Comparison of ENCODE assay signal across 12 mouse cellular contexts in the genomic region with DNA sequence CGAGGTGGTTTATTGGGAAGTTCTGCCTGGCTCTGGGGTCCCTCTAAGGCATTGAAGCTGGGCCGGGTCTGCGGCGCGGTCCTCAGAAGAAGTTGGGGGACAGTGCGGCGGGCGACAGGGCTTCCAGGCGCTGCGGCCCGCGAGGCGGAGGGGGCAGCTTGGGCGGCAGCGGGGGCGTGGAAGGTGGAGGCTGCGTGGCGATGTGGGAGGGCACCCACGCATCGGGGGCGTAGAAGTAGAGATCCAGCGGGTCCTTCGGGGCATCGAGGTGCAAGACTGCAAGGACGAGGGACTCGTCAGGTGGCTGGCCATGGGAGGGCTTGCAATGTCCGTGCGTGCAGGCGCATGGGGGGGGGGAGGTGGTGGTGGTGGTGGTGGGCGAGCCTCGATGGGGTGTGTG. TPM values are rescaled to one million over a fixed set of nuclear protein-coding genes. Genes with fewer than 3 reads are reported as not detected.
A peak's percentile ranks its signal among the peaks of the same experiment; 100 is the strongest.
DNase-seq lines count a peak whose midpoint lies in the region; ATAC-seq and TF ChIP-seq lines count a peak whose summit lies in the region.
"Had no signal": no experiment of that assay in that cellular context is flagged by ENCODE, and none has a peak within 500 bp of the region (broad histone marks: within the 10 kb centered on the region; RNA-seq: fewer than 3 reads in every experiment).

No protein-coding gene starts in this region.

- peaks cover 85% of the 10 kb centered on the region for H3K27me3 ChIP-seq in intestine, embryonic 14.5 days (replicated peaks; ENCODE audit: control insufficient read depth, insufficient read depth, low read length)
- H3K27me3 ChIP-seq in intestine, postnatal 0 days (replicated peaks; ENCODE audit: control insufficient read depth, insufficient read depth, low read length) = peaks cover 83% of the 10 kb centered on the region
- H3K27me3 ChIP-seq in embryonic facial prominence, embryonic 11.5 days (ENCODE audit: control insufficient read depth, insufficient read depth, low read length) = peaks cover 78% of the 10 kb centered on the region
- H3K27me3 ChIP-seq in forebrain, embryonic 16.5 days (replicated peaks; ENCODE audit: control insufficient read depth, insufficient read depth, low read length) = peaks cover 75% of the 10 kb centered on the region
- peaks cover 87% of the 10 kb centered on the region for H3K27me3 ChIP-seq in midbrain, embryonic 13.5 days
- peaks cover 35% of the 10 kb centered on the region for H3K27me3 ChIP-seq in thymus, adult 2 months (ENCODE audit: control insufficient read depth, insufficient read depth, low read length)

- H3K4me2 ChIP-seq in intestine, embryonic 14.5 days (ENCODE audit: low read length) = peak overlapping the region; percentile 31
- no peak overlapping the region for H3K4me2 ChIP-seq in intestine, postnatal 0 days (replicated peaks; ENCODE audit: low read depth)
- peak overlapping the region; percentile 1; the same call in 1 of the 2 replicates for H3K4me2 ChIP-seq in embryonic facial prominence, embryonic 11.5 days (ENCODE audit: low read depth, low read length)
- peak overlapping the region; percentile 39 for H3K4me2 ChIP-seq in forebrain, embryonic 16.5 days (ENCODE audit: low read length)
- peak overlapping the region; percentile 28 for H3K4me2 ChIP-seq in midbrain, embryonic 13.5 days (replicated peaks)

- H3K4me3 ChIP-seq in intestine, embryonic 14.5 days (ENCODE audit: low read depth, low read length) = no peak overlapping the region; the same call in 1 of the 2 replicates
- H3K4me3 ChIP-seq in intestine, postnatal 0 days (ENCODE audit: low read depth, low read length) = no peak overlapping the region
- no peak overlapping the region for H3K4me3 ChIP-seq in embryonic facial prominence, embryonic 11.5 days (ENCODE audit: low read depth, low read length)
- H3K4me3 ChIP-seq in forebrain, embryonic 16.5 days (replicated peaks; ENCODE audit: low read length) = peak overlapping the region; percentile 10; the same call in 1 of the 2 replicates
- peak overlapping the region; percentile 13 for H3K4me3 ChIP-seq in midbrain, embryonic 13.5 days (replicated peaks)
- H3K4me3 ChIP-seq in thymus, adult 2 months (ENCODE audit: control insufficient read depth, insufficient read depth, low read length) = no peak overlapping the region
- H3K4me3 ChIP-seq: myocyte had no signal

- TF ChIP-seq CTCF in intestine, postnatal 0 days (IDR thresholded peaks at IDR 0.05; ENCODE audit: low read depth) = no peak
- TF ChIP-seq CTCF in thymus, adult 2 months (IDR thresholded peaks at IDR 0.05; ENCODE audit: borderline replicate concordance, control insufficient read depth, extremely low read depth, insufficient read depth, low read length, poor library complexity) = no peak

- no peaks in the 10 kb centered on the region for H3K36me3 ChIP-seq in intestine, embryonic 14.5 days (ENCODE audit: control insufficient read depth, insufficient read depth, low read length)
- no peaks in the 10 kb centered on the region for H3K36me3 ChIP-seq in intestine, postnatal 0 days (ENCODE audit: control insufficient read depth, insufficient read depth)
- H3K36me3 ChIP-seq in embryonic facial prominence, embryonic 11.5 days (replicated peaks; ENCODE audit: control insufficient read depth, insufficient read depth, low read depth, low read length) = no peaks in the 10 kb centered on the region
- H3K36me3 ChIP-seq in forebrain, embryonic 16.5 days (ENCODE audit: control insufficient read depth, insufficient read depth) = 0 out of 2 replicates have a peak, but pooled peaks cover 2% of the 10 kb centered on the region
- H3K36me3 ChIP-seq in midbrain, embryonic 13.5 days = no peaks in the 10 kb centered on the region
- no peaks in the 10 kb centered on the region for H3K36me3 ChIP-seq in thymus, adult 2 months (ENCODE audit: control insufficient read depth, insufficient read depth, low read length)

- WGBS in intestine, embryonic 14.5 days = 3% methylated on average over 31 of the region's 31 CpGs
- WGBS in intestine, postnatal 0 days = 4% methylated on average over 31 of the region's 31 CpGs
- WGBS in embryonic facial prominence, embryonic 11.5 days = 2% methylated on average over 29 of the region's 31 CpGs
- under 1% methylated on average over 31 of the region's 31 CpGs for WGBS in forebrain, embryonic 16.5 days
- WGBS in midbrain, embryonic 13.5 days = 2% methylated on average over 31 of the region's 31 CpGs
- 6% methylated on average over 30 of the region's 31 CpGs for WGBS in thymus, adult 2 months

- H3K27ac ChIP-seq in intestine, embryonic 14.5 days (ENCODE audit: low read depth) = no peak overlapping the region
- H3K27ac ChIP-seq in intestine, postnatal 0 days (ENCODE audit: low read depth, low read length) = no peak overlapping the region
- no peak overlapping the region for H3K27ac ChIP-seq in embryonic facial prominence, embryonic 11.5 days (replicated peaks; ENCODE audit: low read depth, low read length)
- H3K27ac ChIP-seq in forebrain, embryonic 16.5 days (ENCODE audit: low read length) = no peak overlapping the region
- H3K27ac ChIP-seq in midbrain, embryonic 13.5 days = no peak overlapping the region
- H3K27ac ChIP-seq in thymus, adult 2 months (ENCODE audit: control insufficient read depth, insufficient read depth, low read length) = no peak overlapping the region

- no peak for ATAC-seq in intestine, embryonic 14.5 days (replicated peaks; ENCODE audit: low FRiP score, low TSS enrichment, low read depth)
- ATAC-seq in intestine, postnatal 0 days = no peak
- ATAC-seq in embryonic facial prominence, embryonic 11.5 days (replicated peaks; ENCODE audit: insufficient number of reproducible peaks, low FRiP score, low TSS enrichment, low read depth) = no peak
- peak; percentile 23; the same call in 1 of the 2 replicates for ATAC-seq in forebrain, embryonic 16.5 days
- ATAC-seq in midbrain, embryonic 13.5 days = no peak
- ATAC-seq: inflammation-experienced regulatory T-cells, adult 6 months had no signal

- no peak for DNase-seq in intestine, embryonic 14.5 days (ENCODE audit: low spot score)
- no peak for DNase-seq in embryonic facial prominence, embryonic 11.5 days (ENCODE audit: low spot score)
- DNase-seq in thymus, adult 2 months = no peak
- DNase-seq in Muller cell, postnatal 12 days (ENCODE audit: inconsistent ontology term) = no peak
- no peak for DNase-seq in c-Kit-positive CD71-positive TER-119-positive erythroid progenitor cells, embryonic 14.5 days (ENCODE audit: low spot score)

- H3K4me1 ChIP-seq in intestine, embryonic 14.5 days (replicated peaks; ENCODE audit: control insufficient read depth, insufficient read depth, low read length) = peaks cover 5% of the 10 kb centered on the region
- H3K4me1 ChIP-seq in intestine, postnatal 0 days (replicated peaks; ENCODE audit: control insufficient read depth, insufficient read depth, low read length) = no peaks in the 10 kb centered on the region
- no peaks in the 10 kb centered on the region; the same call in 1 of the 2 replicates for H3K4me1 ChIP-seq in embryonic facial prominence, embryonic 11.5 days (ENCODE audit: control insufficient read depth, insufficient read depth, low read length)
- peaks cover 11% of the 10 kb centered on the region for H3K4me1 ChIP-seq in forebrain, embryonic 16.5 days (replicated peaks; ENCODE audit: control insufficient read depth, insufficient read depth, low read length)
- H3K4me1 ChIP-seq in midbrain, embryonic 13.5 days (replicated peaks) = peaks cover 26% of the 10 kb centered on the region
- no peaks in the 10 kb centered on the region for H3K4me1 ChIP-seq in thymus, adult 2 months (replicated peaks; ENCODE audit: control insufficient read depth, insufficient read depth, low read length)

- no peaks in the 10 kb centered on the region; the same call in 1 of the 2 replicates for H3K9me3 ChIP-seq in intestine, embryonic 14.5 days (ENCODE audit: control insufficient read depth, low read length)
- H3K9me3 ChIP-seq in intestine, postnatal 0 days (ENCODE audit: control insufficient read depth) = no peaks in the 10 kb centered on the region
- no peaks in the 10 kb centered on the region for H3K9me3 ChIP-seq in embryonic facial prominence, embryonic 11.5 days (replicated peaks; ENCODE audit: control insufficient read depth, low read length)
- no peaks in the 10 kb centered on the region for H3K9me3 ChIP-seq in forebrain, embryonic 16.5 days (ENCODE audit: control insufficient read depth, low read length)
- H3K9me3 ChIP-seq in midbrain, embryonic 13.5 days = no peaks in the 10 kb centered on the region

- TF ChIP-seq POLR2A in thymus, adult 2 months (IDR thresholded peaks at IDR 0.05; ENCODE audit: control insufficient read depth, extremely low read depth, insufficient read depth, low read length, poor library complexity) = no peak

- no peak overlapping the region for H3K9ac ChIP-seq in intestine, embryonic 14.5 days (ENCODE audit: low read length)
- no peak overlapping the region for H3K9ac ChIP-seq in intestine, postnatal 0 days (ENCODE audit: low read depth, low read length)
- H3K9ac ChIP-seq in embryonic facial prominence, embryonic 11.5 days (replicated peaks; ENCODE audit: low read length) = no peak overlapping the region
- no peak overlapping the region for H3K9ac ChIP-seq in forebrain, embryonic 16.5 days (replicated peaks; ENCODE audit: low read depth, low read length)
- no peak overlapping the region for H3K9ac ChIP-seq in midbrain, embryonic 13.5 days (replicated peaks)

RNA-seq across cellular contexts. Expression of a gene that starts 3.0 kb away (rescaled TPM):
- not detected in 2 replicates for polyA plus RNA-seq in intestine, embryonic 14.5 days (2014; fragmentation: Nextera tagmentation; extraction: Ambion mirVana)
- not detected in 2 replicates for polyA plus RNA-seq in intestine, postnatal 0 days (2015; fragmentation: Nextera tagmentation; extraction: Ambion mirVana)
- 0.52 and 0.81 TPM in 2 replicates for polyA plus RNA-seq in embryonic facial prominence, embryonic 11.5 days (2014; fragmentation: Nextera tagmentation; extraction: Ambion mirVana)
- polyA plus RNA-seq in forebrain, embryonic 16.5 days (2015; fragmentation: Nextera tagmentation; extraction: Ambion mirVana) = 0.51 TPM in 1 of 2 replicates, not detected in the other
- not detected in 2 replicates for polyA plus RNA-seq in midbrain, embryonic 13.5 days (2015; fragmentation: Nextera tagmentation; extraction: Ambion mirVana)
- 0.09 and 0.11 TPM in 2 replicates for polyA plus RNA-seq in thymus, adult 2 months (2012; rRNA removed)
- polyA plus RNA-seq: inflammation-experienced regulatory T-cells, adult 6 months; liver, adult 2 months; spleen, adult 2 months had no signal

RNA-seq across cellular contexts. Expression of a gene that starts 4.4 kb away (rescaled TPM):
- polyA plus RNA-seq in intestine, embryonic 14.5 days (2014; fragmentation: Nextera tagmentation; extraction: Ambion mirVana) = not detected in 2 replicates
- polyA plus RNA-seq in intestine, postnatal 0 days (2015; fragmentation: Nextera tagmentation; extraction: Ambion mirVana) = not detected in 2 replicates
- polyA plus RNA-seq in embryonic facial prominence, embryonic 11.5 days (2014; fragmentation: Nextera tagmentation; extraction: Ambion mirVana) = not detected in 2 replicates
- 0.63 TPM in 1 of 2 replicates, not detected in the other for polyA plus RNA-seq in forebrain, embryonic 16.5 days (2015; fragmentation: Nextera tagmentation; extraction: Ambion mirVana)
- polyA plus RNA-seq in midbrain, embryonic 13.5 days (2015; fragmentation: Nextera tagmentation; extraction: Ambion mirVana) = 1.8 and 2.1 TPM in 2 replicates
- polyA plus RNA-seq in thymus, adult 2 months (2012; rRNA removed) = not detected in 2 replicates
- polyA plus RNA-seq: inflammation-experienced regulatory T-cells, adult 6 months; liver, adult 2 months; myocyte; spleen, adult 2 months had no signal

RNA-seq across cellular contexts. Expression of a gene that starts 12.6 kb away (rescaled TPM):
- polyA plus RNA-seq in intestine, embryonic 14.5 days (2014; fragmentation: Nextera tagmentation; extraction: Ambion mirVana) = 0.07 TPM in 1 of 2 replicates, not detected in the other
- not detected in 2 replicates for polyA plus RNA-seq in intestine, postnatal 0 days (2015; fragmentation: Nextera tagmentation; extraction: Ambion mirVana)
- polyA plus RNA-seq in embryonic facial prominence, embryonic 11.5 days (2014; fragmentation: Nextera tagmentation; extraction: Ambion mirVana) = 1.1 and 1.6 TPM in 2 replicates
- 20.1 and 22.8 TPM in 2 replicates for polyA plus RNA-seq in forebrain, embryonic 16.5 days (2015; fragmentation: Nextera tagmentation; extraction: Ambion mirVana)
- 0.34 and 1.8 TPM in 2 replicates for polyA plus RNA-seq in midbrain, embryonic 13.5 days (2015; fragmentation: Nextera tagmentation; extraction: Ambion mirVana)
- 1.2 and 2.0 TPM in 2 replicates for polyA plus RNA-seq in thymus, adult 2 months (2012; rRNA removed)
- polyA plus RNA-seq: liver, adult 2 months had no signal

RNA-seq across cellular contexts. Expression of a gene that starts 22.0 kb away (rescaled TPM):
- polyA plus RNA-seq in intestine, embryonic 14.5 days (2014; fragmentation: Nextera tagmentation; extraction: Ambion mirVana) = 50.9 and 66.6 TPM in 2 replicates
- 86.8 and 102 TPM in 2 replicates for polyA plus RNA-seq in intestine, postnatal 0 days (2015; fragmentation: Nextera tagmentation; extraction: Ambion mirVana)
- polyA plus RNA-seq in embryonic facial prominence, embryonic 11.5 days (2014; fragmentation: Nextera tagmentation; extraction: Ambion mirVana) = 32.3 and 39.1 TPM in 2 replicates
- polyA plus RNA-seq in forebrain, embryonic 16.5 days (2015; fragmentation: Nextera tagmentation; extraction: Ambion mirVana) = 19.3 and 20.9 TPM in 2 replicates
- polyA plus RNA-seq in midbrain, embryonic 13.5 days (2015; fragmentation: Nextera tagmentation; extraction: Ambion mirVana) = 24.7 and 27.2 TPM in 2 replicates
- 97.2 and 101 TPM in 2 replicates for polyA plus RNA-seq in thymus, adult 2 months (2012; rRNA removed)

RNA-seq across cellular contexts. Expression of a gene that starts 22.3 kb away (rescaled TPM):
- polyA plus RNA-seq in intestine, embryonic 14.5 days (2014; fragmentation: Nextera tagmentation; extraction: Ambion mirVana) = 108 and 113 TPM in 2 replicates
- 63.6 and 64.7 TPM in 2 replicates for polyA plus RNA-seq in intestine, postnatal 0 days (2015; fragmentation: Nextera tagmentation; extraction: Ambion mirVana)
- 102 and 104 TPM in 2 replicates for polyA plus RNA-seq in embryonic facial prominence, embryonic 11.5 days (2014; fragmentation: Nextera tagmentation; extraction: Ambion mirVana)
- 84.2 and 90.2 TPM in 2 replicates for polyA plus RNA-seq in forebrain, embryonic 16.5 days (2015; fragmentation: Nextera tagmentation; extraction: Ambion mirVana)
- polyA plus RNA-seq in midbrain, embryonic 13.5 days (2015; fragmentation: Nextera tagmentation; extraction: Ambion mirVana) = 93.0 and 96.0 TPM in 2 replicates
- 72.5 and 78.7 TPM in 2 replicates for polyA plus RNA-seq in thymus, adult 2 months (2012; rRNA removed)

Comparison
In these comparisons a context has a peak if more than half of its experiments do, and no peak if none do; other contexts are left out.
1. H3K4me3 ChIP-seq: peak in forebrain, embryonic 16.5 days (single experiment) and midbrain, embryonic 13.5 days (single experiment); none in intestine, embryonic 14.5 days (single experiment), intestine, postnatal 0 days (single experiment), embryonic facial prominence, embryonic 11.5 days (single experiment) and thymus, adult 2 months (single experiment).